Mouse (Mus musculus) v-Abl transformed pro-B cells (cell line): Measurements from ENCODE around the gene Rassf2.

Experiments used
- in situ Hi-C, 2 experiments: fragments of 400-800 bp; cut with MboI; formaldehyde crosslinking; loops; one replicate each; pipeline ENCODE4 v1.15.1; 2025; ENCODE audit not compliant: unreplicated experiment in 2 of 2

Rassf2 gene

GRCm38 (mm10) chr2:132029646-132030417 is at the start of gene Rassf2:
Gene Rassf2, minus strand, starts transcription at chr2:132030258.
- in situ Hi-C loops, result loop anchor here (5.0 kb wide), 2 partner anchors 38 to 43 kb away; no protein-coding TSS in a partner anchor

GRCm38 (mm10) chr2:132079139-132079538 is 49.1 kb upstream of the Rassf2 start:
- in situ Hi-C loops, result no loop called here

GRCm38 (mm10) chr2:132073052-132073451 is 43.0 kb upstream of the Rassf2 start:
- in situ Hi-C loops, result no loop called here

- in situ Hi-C loops, result no loop called here
These were observed 40.1 kb upstream of the Rassf2 start for GRCm38 (mm10) chr2:132069985-132070735.

GRCm38 (mm10) chr2:132064185-132064831 is 34.2 kb upstream of the Rassf2 start:
- in situ Hi-C loops, result no loop called here

- in situ Hi-C loops, result no loop called here
These were observed 33.7 kb upstream of the Rassf2 start for GRCm38 (mm10) chr2:132063776-132064175.

GRCm38 (mm10) chr2:132061884-132062283 is 31.8 kb upstream of the Rassf2 start:
- in situ Hi-C loops, result no loop called here

- in situ Hi-C loops, result loop anchor here (10.0 kb wide), 2 partner anchors 45 to 55 kb away; no protein-coding TSS in a partner anchor
These were observed 29.9 kb upstream of the Rassf2 start for GRCm38 (mm10) chr2:132059919-132060318.

GRCm38 (mm10) chr2:132055349-132055753 is 25.3 kb upstream of the Rassf2 start:
- in situ Hi-C loops, result loop anchor here (10.0 kb wide), 2 partner anchors 49 to 51 kb away; no protein-coding TSS in a partner anchor

- in situ Hi-C loops, result loop anchor here (5.0 to 10.0 kb wide), 3 partner anchors 49 to 67 kb away; no protein-coding TSS in a partner anchor
These were observed 23.8 kb upstream of the Rassf2 start for GRCm38 (mm10) chr2:132053824-132054223.

- in situ Hi-C loops, result loop anchor here (5.0 to 10.0 kb wide), 3 partner anchors 47 to 64 kb away; no protein-coding TSS in a partner anchor
These were observed 21.7 kb upstream of the Rassf2 start for GRCm38 (mm10) chr2:132051798-132052197.

- in situ Hi-C loops, result loop anchor here (5.0 to 10.0 kb wide), 3 partner anchors 45 to 63 kb away; no protein-coding TSS in a partner anchor
These were observed 19.9 kb upstream of the Rassf2 start for GRCm38 (mm10) chr2:132049921-132050320.

- in situ Hi-C loops, result no loop called here
These were observed 19.4 kb upstream of the Rassf2 start for GRCm38 (mm10) chr2:132049491-132049890.

GRCm38 (mm10) chr2:132048143-132048772 is 18.2 kb upstream of the Rassf2 start:
- in situ Hi-C loops, result no loop called here

GRCm38 (mm10) chr2:132047364-132047763 is 17.3 kb upstream of the Rassf2 start:
- in situ Hi-C loops, result no loop called here

GRCm38 (mm10) chr2:132046659-132047058 is 16.6 kb upstream of the Rassf2 start:
- in situ Hi-C loops, result no loop called here

GRCm38 (mm10) chr2:132044320-132045274 is 14.5 kb upstream of the Rassf2 start:
- in situ Hi-C loops, result no loop called here

- in situ Hi-C loops, result no loop called here
These were observed 13.1 kb upstream of the Rassf2 start for GRCm38 (mm10) chr2:132043101-132043621.

- in situ Hi-C loops, result no loop called here
These were observed 9.8 kb upstream of the Rassf2 start for GRCm38 (mm10) chr2:132039894-132040293.
